Comparison of ENCODE assay signal across 15 mouse cellular contexts in genomic region chr2:94333086-94333485, GRCm38 (mm10).
"Had no signal": no experiment of that assay in that cellular context is flagged by ENCODE, and none has a peak within 500 bp of the region (broad histone marks: within the 10 kb centered on the region; RNA-seq: fewer than 3 reads in every experiment).

No protein-coding gene starts in this region.

- DNase-seq: lung, adult 2 months; lung, postnatal 14 days; lung, postnatal 36 days; right cerebral cortex, postnatal 14 days; thymus, adult 2 months; thymus, postnatal 25 days; thymus, postnatal 4 days had no signal

- H3K27me3 ChIP-seq: lung, embryonic 15.5 days; megakaryocyte, embryonic 14.5 days; midbrain, embryonic 13.5 days; midbrain, embryonic 15.5 days; neural tube, embryonic 12.5 days; stomach, embryonic 15.5 days had no signal

- H3K27ac ChIP-seq: lung, embryonic 15.5 days; macrophage; midbrain, embryonic 13.5 days; midbrain, embryonic 15.5 days; neural tube, embryonic 12.5 days; stomach, embryonic 15.5 days; stomach, postnatal 0 days had no signal

- H3K4me1 ChIP-seq: lung, embryonic 15.5 days; midbrain, embryonic 13.5 days; midbrain, embryonic 15.5 days; neural tube, embryonic 12.5 days; stomach, embryonic 15.5 days had no signal

- H3K4me3 ChIP-seq: lung, embryonic 15.5 days; megakaryocyte, embryonic 14.5 days; midbrain, embryonic 13.5 days; midbrain, embryonic 15.5 days; neural tube, embryonic 12.5 days; stomach, embryonic 15.5 days had no signal
